Mouse (Mus musculus) cerebellum, adult 2 months (tissue): ENCODE data around the gene Slc6a16.

ENCODE experiments used
- CTCF ChIP-seq: fragments of 200-500 bp; IDR thresholded peaks from 2 replicates; pipeline ENCODE4 v1.5.1; 2011; ENCODE audit warnings: low read depth, mild to moderate bottlenecking, control low read depth, low read length, moderate library complexity, borderline replicate concordance; ENCODE audit not compliant: insufficient read depth
- POLR2A ChIP-seq: fragments of 200-500 bp; IDR thresholded peaks from 2 replicates; pipeline ENCODE4 v1.6.1; 2011; ENCODE audit warnings: low read length, control low read depth, borderline replicate concordance; ENCODE audit not compliant: insufficient read depth

DNA sequence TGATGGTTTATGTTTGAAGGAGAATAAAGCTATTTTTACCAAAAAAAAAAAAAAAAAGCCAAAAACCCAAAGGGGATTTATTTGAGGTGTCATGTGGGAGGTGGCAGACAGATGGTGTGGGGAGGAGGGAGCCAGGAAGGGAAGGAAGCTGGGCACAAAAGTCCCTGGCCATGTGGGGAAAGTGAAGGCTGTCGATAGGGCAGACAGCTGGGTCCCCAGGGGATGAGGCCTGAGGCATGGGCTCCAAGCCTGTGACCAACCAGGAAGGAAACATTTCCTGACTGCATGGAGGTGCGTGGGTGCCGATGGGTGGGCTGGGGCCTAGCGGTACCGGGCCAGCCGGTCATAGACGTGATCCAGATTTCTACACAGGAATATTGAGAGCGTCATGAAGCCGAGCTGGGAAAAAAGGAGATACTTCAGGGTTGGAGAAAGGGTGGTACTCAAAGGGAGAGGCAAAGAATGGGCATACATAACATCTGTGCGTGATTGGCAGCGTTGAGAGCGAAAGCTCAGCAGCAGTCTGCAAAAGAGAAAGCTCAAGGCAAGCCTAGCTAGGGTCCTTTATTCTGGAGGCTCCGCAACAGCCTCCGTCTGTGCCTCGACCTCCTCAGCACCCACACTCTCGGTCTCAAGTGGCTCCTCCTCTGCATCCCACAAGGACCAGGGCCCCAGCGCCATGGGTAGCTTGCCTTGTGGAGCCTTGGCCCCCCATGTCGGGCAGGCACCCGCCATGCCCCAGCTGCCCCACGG is 7.1 kb upstream of the Slc6a16 start:
- TF ChIP-seq CTCF, result no peak
- no peak for TF ChIP-seq POLR2A
